Mouse (Mus musculus) MEL (cell line): ENCODE measurements at regions not wholly inside any gene's neighbourhood (a gene's known extent, or its start where the extent isn't known, plus 50 kb on each side); places are given as distances from the start of the nearest gene placed in this dataset.

ENCODE experiments used
- DNase-seq: peaks from one replicate; pipeline ENCODE4 v3.0.0; 2011; ENCODE audit warnings: low read depth, low spot score
- H3K27ac ChIP-seq: 2 replicates; pipeline ENCODE4 v1.5.1; 2012; ENCODE audit warnings: low read depth, mild to moderate bottlenecking, control low read depth, low read length, moderate library complexity; ENCODE audit not compliant: control insufficient read depth
- H3K27me3 ChIP-seq, 2 experiments: fragments of 150-350 bp in 1 of 2; sonication (generic) in 1 of 2; 2 replicates each; pipeline ENCODE4 v1.6.1; 2012; ENCODE audit warnings: low read length in 2 of 2, mild to moderate bottlenecking in 2 of 2, improper control_type of control experiment in 1 of 2, moderate library complexity in 1 of 2; ENCODE audit not compliant: insufficient read depth in 2 of 2, control insufficient read depth in 1 of 2
- H3K36me3 ChIP-seq, 2 experiments: 2 replicates each; pipeline ENCODE4 v1.6.1; 2012 to 2014; ENCODE audit warnings: low read length in 2 of 2, improper control_type of control experiment in 1 of 2, inconsistent platforms in 1 of 2, mild to moderate bottlenecking in 1 of 2; ENCODE audit not compliant: insufficient read depth in 2 of 2, control insufficient read depth in 1 of 2
- H3K4me1 ChIP-seq, 2 experiments: fragments of 150-350 bp in 1 of 2; sonication (generic) in 1 of 2; 2 replicates each; pipeline ENCODE4 v1.6.1; 2012; ENCODE audit warnings: low read length in 2 of 2, improper control_type of control experiment in 1 of 2, mild to moderate bottlenecking in 1 of 2; ENCODE audit not compliant: insufficient read depth in 2 of 2, control insufficient read depth in 1 of 2
- H3K4me3 ChIP-seq, 2 experiments: fragments of 150-350 bp in 1 of 2; sonication (generic) in 1 of 2; 2 replicates each; pipeline ENCODE4 v1.5.1; 2012; ENCODE audit warnings: low read depth in 2 of 2, low read length in 2 of 2, mild to moderate bottlenecking in 2 of 2, moderate library complexity in 2 of 2, control low read depth in 1 of 2, improper control_type of control experiment in 1 of 2; ENCODE audit not compliant: control insufficient read depth in 1 of 2, insufficient read depth in 1 of 2
- H3K79me2 ChIP-seq: 2 replicates; pipeline ENCODE4 v1.6.1; 2012; ENCODE audit warnings: mild to moderate bottlenecking, low read length, moderate library complexity; ENCODE audit not compliant: control insufficient read depth, poor library complexity, insufficient read depth
- H3K9ac ChIP-seq: 2 replicates; pipeline ENCODE4 v1.6.1; 2012; ENCODE audit warnings: low read depth, mild to moderate bottlenecking, control low read depth, low read length, moderate library complexity; ENCODE audit not compliant: control insufficient read depth, poor library complexity, severe bottlenecking
- H3K9me3 ChIP-seq: fragments of 150-350 bp; sonication (generic); replicated peaks from 2 replicates; pipeline ENCODE4 v1.6.1; 2012; ENCODE audit warnings: mild to moderate bottlenecking, low read length, improper control_type of control experiment, moderate library complexity; ENCODE audit not compliant: insufficient read depth
- BHLHE40 ChIP-seq: IDR thresholded peaks from 2 replicates; pipeline ENCODE4 v1.6.1; 2012; ENCODE audit warnings: low read depth, mild to moderate bottlenecking, inconsistent platforms, low read length, improper control_type of control experiment, borderline replicate concordance
- CHD1 ChIP-seq: IDR thresholded peaks from 2 replicates; pipeline ENCODE4 v1.6.1; 2012; ENCODE audit warnings: low read depth, mild to moderate bottlenecking, inconsistent platforms, low read length, improper control_type of control experiment
- CHD2 ChIP-seq: IDR thresholded peaks from 2 replicates; pipeline ENCODE4 v1.6.1; 2011; ENCODE audit warnings: low read length, improper control_type of control experiment
- CTCF ChIP-seq, 3 experiments: IDR thresholded peaks in 2 of 3; conservative IDR thresholded peaks in 1 of 3; 2 replicates each; pipeline ENCODE4 v1.5.1; 2011 to 2012; ENCODE audit warnings: low read length in 3 of 3, low read depth in 2 of 3, mild to moderate bottlenecking in 2 of 3, improper control_type of control experiment in 1 of 3, inconsistent platforms in 1 of 3, mixed read lengths in 1 of 3, moderate library complexity in 1 of 3; ENCODE audit not compliant: control insufficient read depth in 1 of 3, insufficient read depth in 1 of 3, poor library complexity in 1 of 3, severe bottlenecking in 1 of 3
- E2F4 ChIP-seq: IDR thresholded peaks from 2 replicates; pipeline ENCODE4 v1.6.1; 2011; ENCODE audit warnings: low read depth, low read length, improper control_type of control experiment, borderline replicate concordance
- ELF1 ChIP-seq: IDR thresholded peaks from 2 replicates; pipeline ENCODE4 v1.6.1; 2014; ENCODE audit warnings: low read depth, mild to moderate bottlenecking, inconsistent platforms, low read length, improper control_type of control experiment, moderate library complexity
- EP300 ChIP-seq, 2 experiments: IDR thresholded peaks; 2 replicates each; pipeline ENCODE4 v1.6.1; 2011; ENCODE audit warnings: improper control_type of control experiment in 2 of 2, low read length in 2 of 2, low read depth in 1 of 2, mild to moderate bottlenecking in 1 of 2
- GABPA ChIP-seq: IDR thresholded peaks from 2 replicates; pipeline ENCODE4 v1.6.1; 2012; ENCODE audit warnings: low read depth, mild to moderate bottlenecking, inconsistent platforms, low read length, improper control_type of control experiment, moderate library complexity
- GATA1 ChIP-seq: IDR thresholded peaks from 2 replicates; pipeline ENCODE4 v1.6.1; 2011; ENCODE audit warnings: low read depth, low read length, improper control_type of control experiment
- JUND ChIP-seq: IDR thresholded peaks from 2 replicates; pipeline ENCODE4 v1.6.1; 2011; ENCODE audit warnings: low read depth, mild to moderate bottlenecking, improper control_type of control experiment, low read length
- KAT2A ChIP-seq: conservative IDR thresholded peaks from 2 replicates; pipeline ENCODE4 v1.6.1; 2012; ENCODE audit warnings: low read depth, low read length, improper control_type of control experiment, inconsistent platforms
- MAZ ChIP-seq: IDR thresholded peaks from 2 replicates; pipeline ENCODE4 v1.6.1; 2012; ENCODE audit warnings: low read depth, mild to moderate bottlenecking, inconsistent platforms, low read length, improper control_type of control experiment
- MXI1 ChIP-seq: IDR thresholded peaks from 2 replicates; pipeline ENCODE4 v1.6.1; 2011; ENCODE audit warnings: mild to moderate bottlenecking, low read depth, low read length, improper control_type of control experiment
- MYB ChIP-seq: IDR thresholded peaks from 2 replicates; pipeline ENCODE4 v1.6.1; 2011; ENCODE audit warnings: mild to moderate bottlenecking, low read depth, low read length, improper control_type of control experiment
- NELFE ChIP-seq: IDR thresholded peaks from 2 replicates; pipeline ENCODE4 v1.6.1; 2011; ENCODE audit warnings: low read depth, low read length, improper control_type of control experiment
- NRF1 ChIP-seq: IDR thresholded peaks from 2 replicates; pipeline ENCODE4 v1.6.1; 2014; ENCODE audit warnings: low read depth, mild to moderate bottlenecking, inconsistent platforms, low read length, improper control_type of control experiment, moderate library complexity; ENCODE audit not compliant: poor library complexity, insufficient read depth, severe bottlenecking
- POLR2A ChIP-seq, 2 experiments: IDR thresholded peaks; 2 replicates each; pipeline ENCODE4 v1.6.1; 2011 to 2012; ENCODE audit warnings: low read length in 2 of 2, mild to moderate bottlenecking in 2 of 2, control low read depth in 1 of 2, improper control_type of control experiment in 1 of 2, low read depth in 1 of 2, moderate library complexity in 1 of 2; ENCODE audit not compliant: control insufficient read depth in 1 of 2, insufficient read depth in 1 of 2, poor library complexity in 1 of 2
- POLR2AphosphoS5 ChIP-seq: IDR thresholded peaks from 2 replicates; pipeline ENCODE4 v1.6.1; 2012; ENCODE audit warnings: low read depth, borderline replicate concordance, mild to moderate bottlenecking, inconsistent platforms, low read length, moderate library complexity, mixed read lengths
- SIN3A ChIP-seq: IDR thresholded peaks from 2 replicates; pipeline ENCODE4 v1.6.1; 2012; ENCODE audit warnings: low read length, improper control_type of control experiment, inconsistent platforms
- SMC3 ChIP-seq: IDR thresholded peaks from 2 replicates; pipeline ENCODE4 v1.6.1; 2011; ENCODE audit warnings: low read depth, low read length, improper control_type of control experiment
- TAL1 ChIP-seq: IDR thresholded peaks from 2 replicates; pipeline ENCODE4 v1.6.1; 2012; ENCODE audit warnings: mild to moderate bottlenecking, inconsistent platforms, low read length, moderate library complexity, mixed read lengths
- TBP ChIP-seq: IDR thresholded peaks from 2 replicates; pipeline ENCODE4 v1.8.0; 2011; ENCODE audit warnings: low read depth, low read length, improper control_type of control experiment
- USF1 ChIP-seq: IDR thresholded peaks from 2 replicates; pipeline ENCODE4 v1.6.1; 2014; ENCODE audit warnings: low read depth, mild to moderate bottlenecking, inconsistent platforms, low read length, improper control_type of control experiment, moderate library complexity
- ZKSCAN1 ChIP-seq: IDR thresholded peaks from 2 replicates; pipeline ENCODE4 v1.6.1; 2012; ENCODE audit warnings: low read depth, mild to moderate bottlenecking, inconsistent platforms, low read length, improper control_type of control experiment, moderate library complexity
- ZMIZ1 ChIP-seq: IDR thresholded peaks from 2 replicates; pipeline ENCODE4 v1.6.1; 2012; ENCODE audit warnings: low read depth, mild to moderate bottlenecking, inconsistent platforms, low read length, improper control_type of control experiment, moderate library complexity

GRCm38 (mm10) chr7:111389690-111390089, 306.9 kb upstream of the Eif4g2 start:
- H3K9ac ChIP-seq = no peak overlapping the region
- H3K27me3 ChIP-seq = no peaks in the 10 kb centered on the region
- H3K36me3 ChIP-seq = no peaks in the 10 kb centered on the region
- H3K79me2 ChIP-seq = no peaks in the 10 kb centered on the region
- no peaks in the 10 kb centered on the region for H3K4me1 ChIP-seq
- H3K27ac ChIP-seq = no peak overlapping the region
- TF ChIP-seq CHD1 (no peak), EP300 (IDR thresholded peaks at IDR 0.05; ENCODE audit: low read depth in 1 of 2, low read length in 2 of 2) (no peak), NELFE (no peak), TBP (no peak), POLR2A (IDR thresholded peaks at IDR 0.05; ENCODE audit: control insufficient read depth in 1 of 2, insufficient read depth in 1 of 2, low read depth in 1 of 2, low read length in 2 of 2, poor library complexity in 1 of 2) (no peak), ZKSCAN1 (no peak)
- no peak overlapping the region for H3K4me3 ChIP-seq
- DNase-seq = no peak
- no peaks in the 10 kb centered on the region for H3K9me3 ChIP-seq

- H3K27ac ChIP-seq = no peak overlapping the region
- H3K27me3 ChIP-seq = no peaks in the 10 kb centered on the region
- no peaks in the 10 kb centered on the region for H3K36me3 ChIP-seq
- no peak overlapping the region for H3K9ac ChIP-seq
- H3K79me2 ChIP-seq = no peaks in the 10 kb centered on the region
- no peak for DNase-seq
- H3K9me3 ChIP-seq = no peaks in the 10 kb centered on the region
- H3K4me1 ChIP-seq = no peaks in the 10 kb centered on the region
- TF ChIP-seq GATA1 = no peak
- TF ChIP-seq NRF1 = no peak
- TF ChIP-seq CHD2 = no peak
- TF ChIP-seq POLR2AphosphoS5 = no peak
- TF ChIP-seq USF1 = no peak
- no peak for TF ChIP-seq NELFE
- no peak for TF ChIP-seq JUND
- H3K4me3 ChIP-seq = no peak overlapping the region
Observed at GRCm38 (mm10) chr7:111374534-111374933, 291.7 kb upstream of the Eif4g2 start.

- DNase-seq = no peak
Observed at GRCm38 (mm10) chr7:111373380-111374173, 290.7 kb upstream of the Eif4g2 start.

More at GRCm38 (mm10) chr7:111373380-111374173, 290.7 kb upstream of the Eif4g2 start:
- Histone ChIP-seq H3K4me3 (no peak overlapping the region), H3K4me1 (no peaks in the 10 kb centered on the region), H3K9me3 (no peaks in the 10 kb centered on the region), H3K27me3 (no peaks in the 10 kb centered on the region), H3K27ac (no peak overlapping the region), H3K36me3 (no peaks in the 10 kb centered on the region), H3K79me2 (no peaks in the 10 kb centered on the region), H3K9ac (no peak overlapping the region)
- TF ChIP-seq JUND = no peak
- no peak for TF ChIP-seq KAT2A
- no peak for TF ChIP-seq BHLHE40
- no peak for TF ChIP-seq CHD2
- no peak for TF ChIP-seq ZKSCAN1
- TF ChIP-seq GABPA = no peak
- no peak for TF ChIP-seq ZMIZ1
- TF ChIP-seq MAZ = no peak
- TF ChIP-seq SIN3A = no peak
- TF ChIP-seq TAL1 = no peak
- TF ChIP-seq MXI1 = no peak
- TF ChIP-seq ELF1 = no peak
- TF ChIP-seq E2F4 = no peak
- no peak for TF ChIP-seq CTCF (IDR thresholded peaks at IDR 0.05 in 2 of 3, conservative IDR thresholded peaks at IDR 0.05 in 1 of 3; ENCODE audit: control insufficient read depth in 1 of 3, insufficient read depth in 1 of 3, low read depth in 2 of 3, low read length in 3 of 3, poor library complexity in 1 of 3, severe bottlenecking in 1 of 3)
- no peak for TF ChIP-seq SMC3
- TF ChIP-seq MYB = no peak
- TF ChIP-seq NELFE = no peak
- TF ChIP-seq POLR2A (IDR thresholded peaks at IDR 0.05; ENCODE audit: control insufficient read depth in 1 of 2, insufficient read depth in 1 of 2, low read depth in 1 of 2, low read length in 2 of 2, poor library complexity in 1 of 2) = no peak
